ENCODE assay signal across 8 mouse cellular contexts in genomic region chr4:144898036-144898649, GRCm38 (mm10). TPM values are rescaled to one million over a fixed set of nuclear protein-coding genes. Genes with fewer than 3 reads are reported as not detected.
DNase-seq lines count a peak whose midpoint lies in the region; ATAC-seq and TF ChIP-seq lines count a peak whose summit lies in the region.
"Had no signal": no experiment of that assay in that cellular context is flagged by ENCODE, and none has a peak within 500 bp of the region (broad histone marks: within the 10 kb centered on the region; RNA-seq: fewer than 3 reads in every experiment).

No protein-coding gene starts in this region.

- no peak overlapping the region for H3K4me2 ChIP-seq in hindbrain, embryonic 14.5 days (replicated peaks)

- H3K36me3 ChIP-seq in kidney, adult 2 months (ENCODE audit: control insufficient read depth, insufficient read depth, low read length): peaks cover 1% of the 10 kb centered on the region; the same call in 1 of the 2 replicates
- no peaks in the 10 kb centered on the region for H3K36me3 ChIP-seq in hindbrain, embryonic 14.5 days (replicated peaks; ENCODE audit: control insufficient read depth, insufficient read depth)

- no peak for ATAC-seq in hindbrain, embryonic 14.5 days (ENCODE audit: low FRiP score)

- H3K4me1 ChIP-seq in kidney, adult 2 months (ENCODE audit: control insufficient read depth, insufficient read depth, low read length): peaks cover 60% of the 10 kb centered on the region
- H3K4me1 ChIP-seq in hindbrain, embryonic 14.5 days (replicated peaks; ENCODE audit: control insufficient read depth, insufficient read depth, low read length): peaks cover 12% of the 10 kb centered on the region

- peak overlapping the region; percentile 88 for H3K27ac ChIP-seq in kidney, adult 2 months (ENCODE audit: insufficient read depth, low read depth, low read length)
- H3K27ac ChIP-seq in hindbrain, embryonic 14.5 days: no peak overlapping the region
- H3K27ac ChIP-seq: neural tube, embryonic 12.5 days had no signal

- H3K27me3 ChIP-seq in kidney, adult 2 months (replicated peaks; ENCODE audit: control insufficient read depth, insufficient read depth, low read length): no peaks in the 10 kb centered on the region
- peaks cover 21% of the 10 kb centered on the region for H3K27me3 ChIP-seq in hindbrain, embryonic 14.5 days (ENCODE audit: control insufficient read depth, insufficient read depth, low read length)

- H3K9me3 ChIP-seq in hindbrain, embryonic 14.5 days (ENCODE audit: control insufficient read depth, low read length): no peaks in the 10 kb centered on the region
- H3K9me3 ChIP-seq: neural tube, embryonic 12.5 days had no signal

- no peak for TF ChIP-seq POLR2A in kidney, adult 2 months (IDR thresholded peaks at IDR 0.05; ENCODE audit: low read depth, low read length)

- DNase-seq in ZHBTc4 (ENCODE audit: low read depth, low spot score): peak; percentile 65
- DNase-seq in gastrocnemius, postnatal 25 days: peak; percentile 61
- peak; percentile 93 for DNase-seq in kidney, adult 2 months
- peak; percentile 76 to 80 for DNase-seq in lung, postnatal 4 days
- DNase-seq in cerebellum, postnatal 36 days: no peak
- DNase-seq in hindbrain, embryonic 14.5 days (ENCODE audit: low spot score): no peak
- no peak for DNase-seq in right cerebral cortex, adult 18-20 months

- TF ChIP-seq CTCF in kidney, adult 2 months (conservative IDR thresholded peaks at IDR 0.05; ENCODE audit: insufficient read depth, insufficient read length, low read depth, low read length): no peak

- 51% methylated on average over 6 of the region's 6 CpGs for whole genome bisulfite sequencing in kidney, adult 2 months
- WGBS in hindbrain, embryonic 14.5 days: 81% methylated on average over 6 of the region's 6 CpGs

- H3K4me3 ChIP-seq in kidney, adult 2 months (ENCODE audit: insufficient read depth, low read depth, low read length): no peak overlapping the region
- no peak overlapping the region for H3K4me3 ChIP-seq in hindbrain, embryonic 14.5 days (replicated peaks; ENCODE audit: low read length)
- H3K4me3 ChIP-seq: neural tube, embryonic 12.5 days had no signal

- H3K9ac ChIP-seq in hindbrain, embryonic 14.5 days: no peak overlapping the region
- H3K9ac ChIP-seq: neural tube, embryonic 12.5 days had no signal

RNA-seq across cellular contexts. Expression of gene Dhrs3, which starts 5.5 kb away (rescaled TPM):
- 10 to 100 TPM; 33.3 to 44.8 TPM for total RNA-seq in gastrocnemius, postnatal 25 days (2021)
- 322 and 340 TPM in 2 replicates for polyA plus RNA-seq in kidney, adult 2 months (2012; rRNA removed)
- polyA plus RNA-seq in hindbrain, embryonic 14.5 days (2014; fragmentation: Nextera tagmentation; extraction: Ambion mirVana): 41.5 and 45.3 TPM in 2 replicates

Comparison
In these comparisons a context has a peak if more than half of its experiments do, and no peak if none do; other contexts are left out.
1. DNase-seq: peak in ZHBTc4 (single experiment), gastrocnemius, postnatal 25 days (single experiment), kidney, adult 2 months (single experiment) and lung, postnatal 4 days (2 of 2); none in cerebellum, postnatal 36 days (0 of 2), hindbrain, embryonic 14.5 days (single experiment) and right cerebral cortex, adult 18-20 months (single experiment).